In the genomic region with DNA sequence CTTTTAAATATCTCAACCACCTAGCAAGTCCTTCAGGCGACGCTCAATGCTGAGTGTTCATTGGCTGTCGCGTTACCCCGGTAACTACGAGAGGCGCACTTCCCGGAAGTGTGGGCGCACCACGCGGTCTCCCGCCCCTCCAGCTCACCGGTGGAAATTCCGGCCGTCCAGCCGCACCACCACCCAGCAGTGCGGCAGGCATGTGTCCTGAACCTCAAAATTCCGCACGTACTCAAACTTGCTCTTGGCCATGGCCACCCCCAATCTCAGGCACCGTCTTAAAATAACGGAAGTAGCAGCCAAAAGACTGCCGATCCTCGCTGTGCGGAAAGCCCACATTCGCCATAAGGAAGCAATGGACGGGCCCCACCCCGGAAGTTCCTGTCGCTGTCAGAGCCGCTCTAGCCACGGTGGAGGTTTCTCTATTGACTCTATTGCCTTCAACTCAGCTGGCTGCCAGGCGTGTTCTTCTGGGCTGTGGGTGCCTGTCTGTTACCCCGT, we compare ENCODE assay signal across 7 mouse cellular contexts. TPM values are rescaled to one million over a fixed set of nuclear protein-coding genes. Genes with fewer than 3 reads are reported as not detected.
DNase-seq lines count a peak whose midpoint lies in the region; ATAC-seq and TF ChIP-seq lines count a peak whose summit lies in the region.

Gene Thg1l (minus strand): TSS at position 368 of the 501 bp plus-strand sequence.

- peak; percentile 88 for DNase-seq in adrenal gland, adult 8-10 months
- peak; percentile 93 for DNase-seq in embryo, embryonic 9.5 days (ENCODE audit: extremely low spot score)
- peak; percentile 58 for DNase-seq in gonadal fat pad, adult 2 months (ENCODE audit: low read depth)
- peak; percentile 89 for DNase-seq in left cerebral cortex, postnatal 4 days

- ATAC-seq in intestine, postnatal 0 days = peak; percentile 99
- ATAC-seq in midbrain, embryonic 12.5 days (ENCODE audit: low FRiP score, low read depth) = peak; percentile 99

- intact Hi-C loops in left cerebral cortex, postnatal 4 days (cut with DNase I) = no loop called here

- TF ChIP-seq POLR2A in small intestine, adult 2 months (IDR thresholded peaks at IDR 0.05; ENCODE audit: low read depth, low read length) = no peak

- no peaks in the 10 kb centered on the region for H3K4me1 ChIP-seq in intestine, postnatal 0 days (replicated peaks; ENCODE audit: control insufficient read depth, insufficient read depth, low read length)
- H3K4me1 ChIP-seq in midbrain, embryonic 12.5 days = no peaks in the 10 kb centered on the region
- H3K4me1 ChIP-seq in small intestine, adult 2 months (ENCODE audit: control insufficient read depth, insufficient read depth, insufficient read length, low read length) = no peaks in the 10 kb centered on the region

- peak within 1 kb of the TSS; percentile 63 for H3K4me2 ChIP-seq in intestine, postnatal 0 days (replicated peaks; ENCODE audit: low read depth)
- H3K4me2 ChIP-seq in midbrain, embryonic 12.5 days (replicated peaks) = peak within 1 kb of the TSS; percentile 47

- no peaks in the 10 kb centered on the region for H3K9me3 ChIP-seq in intestine, postnatal 0 days (ENCODE audit: control insufficient read depth)
- H3K9me3 ChIP-seq in midbrain, embryonic 12.5 days = no peaks in the 10 kb centered on the region

- peaks cover 12% of the 10 kb centered on the region; the same call in 1 of the 2 replicates for H3K36me3 ChIP-seq in intestine, postnatal 0 days (ENCODE audit: control insufficient read depth, insufficient read depth)
- peaks cover 13% of the 10 kb centered on the region for H3K36me3 ChIP-seq in midbrain, embryonic 12.5 days
- H3K36me3 ChIP-seq in small intestine, adult 2 months (ENCODE audit: control insufficient read depth, insufficient read depth, low read length) = peaks cover 5% of the 10 kb centered on the region; the same call in 1 of the 2 replicates

- H3K4me3 ChIP-seq in intestine, postnatal 0 days (ENCODE audit: low read depth, low read length) = peak within 1 kb of the TSS; percentile 63
- peak within 1 kb of the TSS; percentile 69 for H3K4me3 ChIP-seq in midbrain, embryonic 12.5 days
- peak within 1 kb of the TSS; percentile 72 for H3K4me3 ChIP-seq in small intestine, adult 2 months (ENCODE audit: low read depth, low read length)

- H3K9ac ChIP-seq in intestine, postnatal 0 days (ENCODE audit: low read depth, low read length) = peak within 1 kb of the TSS; percentile 40
- peak within 1 kb of the TSS; percentile 40; the same call in 1 of the 2 replicates for H3K9ac ChIP-seq in midbrain, embryonic 12.5 days (replicated peaks)

- peak; percentile 18; the same call in 1 of the 2 replicates for TF ChIP-seq CTCF in intestine, postnatal 0 days (IDR thresholded peaks at IDR 0.05; ENCODE audit: low read depth)
- TF ChIP-seq CTCF in small intestine, adult 2 months (IDR thresholded peaks at IDR 0.05; ENCODE audit: extremely low read depth, insufficient read length, insufficient replicate concordance, low read depth, low read length) = no peak

- 0 out of 2 replicates have a peak within 1 kb of the TSS, but pooled peaks have one; percentile 29 for H3K27ac ChIP-seq in intestine, postnatal 0 days (ENCODE audit: low read depth, low read length)
- H3K27ac ChIP-seq in midbrain, embryonic 12.5 days (replicated peaks) = no peak within 1 kb of the TSS; the same call in 1 of the 2 replicates
- peak within 1 kb of the TSS; percentile 46 for H3K27ac ChIP-seq in small intestine, adult 2 months (ENCODE audit: insufficient read depth, low read depth, low read length)

- under 1% methylated on average over 32 of the region's 32 CpGs for WGBS in intestine, postnatal 0 days
- WGBS in midbrain, embryonic 12.5 days = under 1% methylated on average over 32 of the region's 32 CpGs
- WGBS in small intestine, adult 2 months = under 1% methylated on average over 32 of the region's 32 CpGs

- H3K27me3 ChIP-seq in intestine, postnatal 0 days (replicated peaks; ENCODE audit: control insufficient read depth, insufficient read depth, low read length) = no peaks in the 10 kb centered on the region
- no peaks in the 10 kb centered on the region for H3K27me3 ChIP-seq in midbrain, embryonic 12.5 days
- no peaks in the 10 kb centered on the region for H3K27me3 ChIP-seq in small intestine, adult 2 months (ENCODE audit: control insufficient read depth, insufficient read depth, low read length)

RNA-seq across cellular contexts. Expression of gene Thg1l, which starts in this region (rescaled TPM):
- total RNA-seq in adrenal gland, adult 8-10 months (2022) = 10 to 100 TPM; 14.9 to 22.0 (median 17.9) TPM
- polyA plus RNA-seq in gonadal fat pad, adult 2 months (2012; rRNA removed) = 10.0 and 11.4 TPM in 2 replicates
- polyA plus RNA-seq in intestine, postnatal 0 days (2015; fragmentation: Nextera tagmentation; extraction: Ambion mirVana) = 5.6 and 6.0 TPM in 2 replicates
- total RNA-seq in left cerebral cortex, postnatal 4 days (2021) = 10 to 100 TPM; 12.2 to 16.1 TPM
- 12.6 and 14.3 TPM in 2 replicates for polyA plus RNA-seq in midbrain, embryonic 12.5 days (2016; fragmentation: Nextera tagmentation; extraction: Ambion mirVana)
- 1.6 and 2.4 TPM in 2 replicates for polyA plus RNA-seq in small intestine, adult 2 months (2012; rRNA removed)
